Mouse (Mus musculus) left cerebral cortex, adult 11 months (tissue): ENCODE measurements around the gene Kpna6.
A peak's percentile ranks its signal among the peaks of the same experiment; 100 is the strongest.
"Not testable (repeated sequence)": the region's sequence is repeated elsewhere in the genome, so short reads cannot be mapped to it uniquely, and the experiment has no call there.

Experiments used
- DNase-seq: peaks from one replicate; pipeline ENCODE4 v3.0.0; 2022; ENCODE audit warnings: low spot score

The Kpna6 gene

GRCm38 (mm10) chr4:129672083-129672877, at the start of gene Kpna6:
TSS of gene Kpna6 (minus strand) at chr4:129672767.
- DNase-seq, result peak; percentile 78

GRCm38 (mm10) chr4:129716310-129716709, 43.7 kb upstream of the Kpna6 start:
- no peak for DNase-seq

GRCm38 (mm10) chr4:129709486-129710129, 37.0 kb upstream of the Kpna6 start:
- no peak for DNase-seq

DNA sequence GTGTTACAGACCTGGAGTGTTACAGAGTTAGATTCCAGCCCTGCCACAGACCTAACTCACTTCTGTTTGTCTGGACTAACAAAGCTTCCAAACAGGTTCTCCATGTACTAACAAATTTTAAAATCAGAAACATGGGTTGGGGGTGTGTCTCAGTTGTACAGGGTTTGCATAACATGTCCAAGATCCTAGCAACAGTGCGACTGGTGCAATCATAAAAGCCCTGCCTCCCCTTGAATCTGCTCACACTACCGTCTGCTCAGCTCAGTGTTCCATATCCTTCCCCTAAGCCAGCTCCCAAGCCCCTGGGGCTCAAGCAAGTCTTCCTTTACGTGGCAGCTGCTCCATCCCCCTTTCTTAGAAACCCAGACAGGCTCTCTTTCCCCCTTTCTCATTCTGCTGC, 34.2 kb upstream of the Kpna6 start:
- no peak for DNase-seq

DNA sequence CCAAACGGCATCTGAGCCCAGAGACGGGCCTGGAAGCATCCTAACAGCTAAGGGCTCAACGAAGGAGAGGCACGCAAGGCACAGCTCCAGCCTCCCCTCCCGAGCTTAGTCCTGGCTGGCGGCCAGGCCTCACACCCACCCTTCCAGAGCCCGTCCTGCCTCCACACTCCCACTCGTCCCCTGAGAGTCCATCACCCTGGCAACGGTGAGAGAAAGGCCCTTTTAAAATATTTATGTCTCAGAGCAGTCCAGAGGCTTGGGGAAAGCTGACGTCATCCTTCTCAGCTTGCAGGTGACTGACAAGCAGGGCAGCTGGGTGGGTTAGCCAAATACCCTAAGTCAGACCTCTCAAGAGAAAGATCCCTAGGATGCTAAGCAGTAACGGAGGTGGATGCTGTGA, 29.9 kb upstream of the Kpna6 start:
- peak; percentile 73 for DNase-seq

DNA sequence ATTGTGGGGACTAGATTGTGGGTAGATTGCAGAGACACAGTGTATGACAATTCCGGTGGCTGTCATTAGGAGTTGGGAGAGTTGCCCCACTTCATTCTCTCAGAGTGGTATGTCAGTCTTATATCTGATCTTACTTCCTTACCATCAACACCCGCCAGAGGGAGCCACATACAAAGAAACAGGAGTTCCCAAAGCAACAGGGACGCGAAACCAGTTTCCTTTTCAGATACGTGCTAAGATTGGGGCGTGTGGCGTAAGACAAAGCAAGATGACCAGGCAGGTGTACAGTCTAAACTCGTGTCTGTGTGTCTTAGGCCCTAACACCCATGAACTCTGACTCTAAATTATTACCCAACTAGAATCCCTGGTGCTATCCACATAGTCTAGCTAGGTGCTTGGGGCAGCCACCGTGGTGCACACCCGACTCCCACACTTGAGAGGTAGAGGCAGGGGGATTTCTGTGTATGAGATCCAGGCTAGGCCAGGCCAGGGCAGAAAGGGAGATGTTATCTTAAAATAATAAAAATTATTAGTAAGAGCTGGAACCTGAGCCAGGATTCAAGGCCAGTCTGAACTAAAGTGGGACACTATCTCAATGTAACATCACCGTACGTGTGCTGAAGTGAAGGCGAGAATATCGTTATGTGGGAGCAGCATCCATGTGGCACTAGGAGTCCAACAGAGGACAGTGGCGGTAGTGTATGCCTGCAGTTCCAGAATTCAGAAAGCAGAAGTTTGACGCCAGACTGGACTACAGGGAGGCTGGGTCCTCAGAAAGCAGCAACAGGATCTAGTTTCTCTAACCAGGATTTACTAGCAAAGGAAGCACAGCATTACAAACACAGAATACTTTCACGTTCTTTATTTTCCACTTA, 29.2 kb upstream of the Kpna6 start:
- DNase-seq, result peak; percentile 86

DNA sequence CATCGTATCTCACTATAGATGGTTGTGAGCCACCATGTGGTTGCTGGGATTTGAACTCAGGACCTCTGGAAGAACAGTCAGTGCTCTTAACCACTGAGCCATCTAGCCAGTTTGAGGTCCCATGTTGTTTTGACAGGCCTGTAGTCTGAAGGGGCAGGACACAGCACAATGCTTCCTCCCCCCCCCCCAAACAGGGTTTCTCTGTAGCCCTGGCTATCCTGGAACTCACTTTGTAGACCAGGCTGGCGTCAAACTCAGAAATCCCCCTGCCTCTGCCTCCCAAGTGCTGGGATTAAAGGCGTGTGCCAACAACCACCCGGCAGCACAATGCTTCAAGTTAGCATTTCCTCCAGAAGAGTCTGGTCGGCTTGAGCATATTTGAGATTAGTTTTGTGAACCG, 28.1 kb upstream of the Kpna6 start:
- DNase-seq, result not testable (repeated sequence)

DNA sequence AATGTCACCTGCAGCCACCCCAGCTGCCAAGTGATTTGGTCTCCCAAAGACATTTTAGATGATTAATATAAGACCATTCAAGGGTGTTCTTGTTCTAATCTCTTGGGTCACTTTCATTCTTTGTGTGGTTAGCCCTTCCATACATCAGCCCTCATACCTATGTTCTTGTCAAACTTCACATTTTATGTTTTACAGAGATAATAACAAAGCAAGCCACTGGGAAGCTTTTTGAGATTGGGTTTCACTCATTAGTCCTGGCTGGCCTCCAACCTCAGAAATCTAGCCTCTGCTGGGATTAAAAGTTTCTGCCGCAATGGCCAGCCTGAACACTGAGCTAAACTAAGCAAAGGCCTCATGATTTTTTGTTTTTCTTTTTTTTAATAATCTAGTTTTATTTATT, 27.6 kb upstream of the Kpna6 start:
- DNase-seq, result no peak

- no peak for DNase-seq
These were observed 24.6 kb upstream of the Kpna6 start for GRCm38 (mm10) chr4:129697191-129697590.

GRCm38 (mm10) chr4:129696158-129696985, 23.8 kb upstream of the Kpna6 start, which contains the start of gene Tmem39b:
TSS of gene Tmem39b (minus strand) at chr4:129696838.
- DNase-seq, result peak; percentile 82

DNA sequence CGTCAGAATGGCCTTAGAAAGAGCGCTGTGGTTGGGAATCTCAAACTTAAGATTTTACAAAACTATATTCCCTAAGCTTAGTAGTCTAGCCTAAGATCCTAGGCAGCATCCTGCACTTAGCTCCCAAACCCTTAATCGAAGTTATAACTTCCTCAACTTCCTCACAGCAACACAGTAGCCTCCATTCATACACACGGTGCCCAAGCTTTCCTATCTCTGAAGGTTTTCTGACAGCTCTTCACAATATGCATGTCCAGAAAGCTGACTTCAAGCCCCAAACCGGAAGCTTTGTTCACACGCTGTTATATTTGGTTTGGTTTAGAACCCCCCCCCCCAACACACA, 23.2 kb upstream of the Kpna6 start:
- no peak for DNase-seq

DNA sequence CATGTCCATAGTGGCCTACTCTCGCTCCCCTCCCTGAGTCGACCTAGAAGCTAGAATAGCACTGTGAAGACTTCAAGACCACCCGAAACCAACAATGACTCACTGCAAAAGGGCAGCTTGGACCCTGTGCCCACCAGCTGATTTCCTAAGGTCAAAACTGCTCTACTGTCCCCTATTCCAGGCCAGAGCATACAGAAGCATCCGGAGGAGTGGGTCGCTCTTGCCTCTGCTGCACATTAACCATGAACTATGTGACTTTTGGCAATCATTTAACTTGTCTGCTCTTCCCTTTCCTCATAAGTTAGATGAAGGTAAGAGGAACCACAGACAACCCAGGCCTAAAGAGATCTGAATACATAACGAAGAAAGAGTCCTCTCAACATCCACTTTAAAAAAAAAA, 12.0 kb upstream of the Kpna6 start:
- DNase-seq, result no peak

- DNase-seq, result no peak
These were observed 11.4 kb upstream of the Kpna6 start for GRCm38 (mm10) chr4:129683901-129684493.

GRCm38 (mm10) chr4:129681837-129682236, 9.3 kb upstream of the Kpna6 start:
- DNase-seq, result no peak

- DNase-seq, result no peak
These were observed 397 bp upstream of the Kpna6 start for GRCm38 (mm10) chr4:129672878-129673449.

DNA sequence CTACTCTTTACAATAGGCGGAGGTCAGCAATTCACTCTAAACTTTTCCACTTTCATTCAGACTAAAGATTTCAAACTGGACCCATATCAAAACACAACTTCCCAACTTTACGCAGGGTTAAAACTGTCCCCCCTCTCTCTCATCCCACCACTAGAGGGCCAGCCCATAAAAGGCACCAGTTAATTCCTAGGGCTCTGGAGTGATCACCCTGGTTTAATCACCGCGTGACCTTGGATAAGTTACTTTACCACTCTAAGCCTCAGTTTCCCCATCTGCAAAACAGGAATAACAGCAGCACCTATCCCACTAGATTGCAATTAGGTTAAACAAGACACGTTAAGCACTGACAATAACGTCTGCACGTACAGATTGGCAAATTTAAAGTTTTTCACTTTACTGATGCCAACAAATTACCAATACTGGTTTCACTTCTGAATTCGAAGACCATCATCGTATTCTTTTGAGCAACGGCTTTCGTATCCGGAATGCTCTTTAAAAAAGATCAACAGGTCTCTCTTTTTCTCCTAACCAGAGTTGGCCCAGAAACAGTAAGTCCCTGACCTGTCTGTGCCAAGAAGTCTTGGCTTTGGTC, 980 bp downstream of the Kpna6 start:
- DNase-seq, result no peak

DNA sequence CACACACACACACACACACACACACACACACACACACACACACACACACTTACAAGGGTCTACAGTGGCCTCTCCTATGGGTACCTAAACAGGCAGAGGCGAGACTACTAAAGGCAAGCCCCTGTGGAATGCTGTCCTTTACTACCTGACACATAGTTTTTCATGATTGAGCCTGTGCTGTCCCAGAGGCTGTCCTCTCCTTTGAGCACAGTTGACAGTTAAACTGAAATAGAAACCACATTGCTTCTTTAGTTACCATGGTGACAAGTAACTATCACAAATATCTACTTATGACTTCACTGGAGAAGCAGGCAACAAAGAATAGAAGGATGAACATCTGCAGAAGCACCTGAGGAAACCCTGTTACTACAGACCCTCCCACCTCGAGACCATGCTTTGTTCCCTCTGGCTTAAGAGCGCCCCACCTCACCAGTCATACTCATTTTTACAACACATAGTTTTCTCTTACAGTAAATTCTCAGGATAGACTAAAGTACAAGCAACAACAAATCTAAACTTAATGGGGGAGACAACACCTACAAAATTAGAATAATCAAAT, 10.2 kb downstream of the Kpna6 start:
- no peak for DNase-seq

DNA sequence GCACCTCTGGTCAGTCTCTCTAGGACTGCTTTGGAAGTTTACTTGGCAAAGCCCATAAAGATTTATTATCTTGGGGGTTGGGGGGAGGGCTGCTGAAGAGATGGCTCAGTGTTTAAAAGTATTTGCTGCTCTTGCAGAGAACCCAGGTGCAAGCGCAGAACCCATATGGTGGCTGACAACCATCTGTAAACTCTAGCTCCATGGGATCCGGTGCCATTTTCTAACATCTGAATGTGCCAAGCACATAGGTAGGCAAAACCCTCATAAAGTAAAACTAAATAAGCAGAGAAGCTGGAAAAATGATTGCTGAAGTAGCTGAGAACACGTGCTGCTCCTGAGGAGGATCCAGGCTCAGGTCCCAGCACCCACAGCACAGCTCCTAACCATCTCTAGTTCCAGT, 11.0 kb downstream of the Kpna6 start:
- no peak for DNase-seq

DNA sequence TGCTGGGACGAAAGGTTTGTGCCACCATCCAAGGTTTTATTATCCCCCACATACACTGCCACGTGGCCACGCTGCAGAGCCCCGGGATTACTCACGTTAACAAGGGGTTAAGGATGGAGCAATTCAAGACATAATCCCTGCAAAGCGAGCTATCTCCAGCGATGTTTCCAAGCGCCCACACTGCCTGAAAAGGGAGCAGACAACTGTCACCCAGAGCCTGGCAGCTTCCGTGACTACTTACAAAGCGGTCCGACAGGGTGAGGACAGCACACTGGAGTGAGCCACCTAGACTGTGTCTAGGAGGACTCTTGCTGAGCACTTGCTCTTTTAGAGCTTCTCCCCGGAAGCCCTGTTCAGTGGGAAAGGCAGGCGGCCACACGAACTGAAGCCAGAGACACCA, 17.8 kb downstream of the Kpna6 start:
- DNase-seq, result no peak

DNA sequence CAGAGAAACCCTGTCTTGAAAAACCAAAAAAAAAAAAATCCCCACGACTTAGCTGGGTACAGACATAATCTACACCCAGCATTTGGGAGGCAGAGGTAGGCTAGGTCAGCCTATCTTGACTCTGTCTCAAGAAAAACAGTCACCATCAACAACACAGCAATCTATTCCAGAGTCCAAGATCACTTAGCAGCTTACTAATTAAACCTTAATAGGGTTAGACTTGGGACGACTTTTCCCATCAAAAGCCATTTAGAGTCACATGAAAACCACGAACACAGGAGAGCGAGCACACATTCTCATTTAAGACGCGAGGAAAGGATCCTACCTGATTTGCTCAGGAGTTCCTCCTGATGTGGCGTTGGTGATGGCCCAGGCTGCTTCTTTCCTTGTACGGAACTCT, 22.2 kb downstream of the Kpna6 start:
- no peak for DNase-seq
